Mouse (Mus musculus) cerebellum, adult 2 months (tissue): ENCODE results near the gene Kremen1. TPM values are rescaled to one million over a fixed set of nuclear protein-coding genes. Genes with fewer than 3 reads are reported as not detected.

Experiments
- DNase-seq, 2 experiments: peaks; one replicate each; pipeline ENCODE4 v3.0.0; 2021
- H3K27ac ChIP-seq: fragments of 200-500 bp; 2 replicates; pipeline ENCODE4 v1.5.1; 2012; ENCODE audit warnings: low read length, control low read depth, inconsistent platforms; ENCODE audit not compliant: insufficient read depth
- H3K27me3 ChIP-seq: fragments of 200-500 bp; 2 replicates; pipeline ENCODE4 v1.6.1; 2012; ENCODE audit warnings: inconsistent platforms, mild to moderate bottlenecking, low read length, moderate library complexity; ENCODE audit not compliant: control insufficient read depth, insufficient read depth
- H3K4me1 ChIP-seq: fragments of 200-500 bp; 2 replicates; pipeline ENCODE4 v1.6.1; 2011; ENCODE audit warnings: low read length; ENCODE audit not compliant: control insufficient read depth, insufficient read depth
- H3K4me3 ChIP-seq: fragments of 200-500 bp; replicated peaks from 2 replicates; pipeline ENCODE3; 2011; ENCODE audit warnings: mild to moderate bottlenecking, low read depth, low read length, control low read depth; ENCODE audit not compliant: insufficient read depth
- CTCF ChIP-seq: fragments of 200-500 bp; IDR thresholded peaks from 2 replicates; pipeline ENCODE4 v1.5.1; 2011; ENCODE audit warnings: low read depth, mild to moderate bottlenecking, control low read depth, low read length, moderate library complexity, borderline replicate concordance; ENCODE audit not compliant: insufficient read depth
- POLR2A ChIP-seq: fragments of 200-500 bp; IDR thresholded peaks from 2 replicates; pipeline ENCODE4 v1.6.1; 2011; ENCODE audit warnings: low read length, control low read depth, borderline replicate concordance; ENCODE audit not compliant: insufficient read depth
- WGBS: fragments of 180-500 bp; shearing (Covaris S2); methylation state at CpG from one replicate; pipeline ENCODE4 v1.1.7; 2018; 5-methylcytosine and 5-hydroxymethylcytosine counted together
- polyA plus RNA-seq: library from polyadenylated mRNA; depleted of rRNA; stranded (reverse); fragments of >200 nt; gene quantifications from 2 replicates; pipeline ENCODE4 v1.2.3, GENCODE M21; 2012

Kremen1 gene
- polyA plus RNA-seq, 1 experiment = 8.6 TPM

DNA sequence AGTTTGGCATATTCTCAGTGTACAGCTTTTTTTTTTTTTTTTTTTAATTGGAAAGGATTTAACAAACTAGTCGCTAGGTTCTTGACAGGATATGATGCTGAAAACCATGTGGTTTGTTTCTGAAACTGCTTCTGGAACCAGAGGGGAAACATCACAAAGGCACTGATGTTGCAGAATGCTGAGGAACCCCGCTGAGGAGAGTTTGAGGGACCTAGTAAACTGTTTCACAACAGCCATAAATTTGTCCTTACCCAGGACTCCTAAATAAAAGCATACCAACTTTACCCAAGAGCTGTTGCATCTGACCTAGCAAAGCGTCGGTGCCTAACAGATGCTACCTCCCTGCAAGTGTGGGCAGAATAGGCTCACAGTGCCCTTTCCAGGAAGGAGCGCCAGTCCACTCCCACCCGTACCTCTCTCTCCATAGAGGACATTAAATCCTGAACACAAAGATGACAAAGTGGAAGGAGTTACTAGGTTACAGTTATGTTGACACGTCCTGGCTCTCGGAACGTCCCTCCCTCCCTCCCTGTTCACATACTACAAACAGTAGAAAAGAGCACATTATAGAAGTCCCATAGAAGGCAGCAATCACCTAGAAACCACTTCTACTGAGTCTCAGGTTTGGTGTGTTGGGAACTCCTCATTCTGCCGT lies 1.3 kb downstream of the Kremen1 start:
- 58% methylated on average over 10 of the region's 10 CpGs for WGBS
- no peak for TF ChIP-seq CTCF
- no peak for TF ChIP-seq POLR2A
- 0 out of 2 replicates have a peak, but pooled peaks cover 3% of the 10 kb centered on the region for H3K4me1 ChIP-seq
- H3K27ac ChIP-seq = no peak overlapping the region
- H3K4me3 ChIP-seq = no peak overlapping the region
- no peaks in the 10 kb centered on the region; the same call in 1 of the 2 replicates for H3K27me3 ChIP-seq
- no peak for DNase-seq

DNA sequence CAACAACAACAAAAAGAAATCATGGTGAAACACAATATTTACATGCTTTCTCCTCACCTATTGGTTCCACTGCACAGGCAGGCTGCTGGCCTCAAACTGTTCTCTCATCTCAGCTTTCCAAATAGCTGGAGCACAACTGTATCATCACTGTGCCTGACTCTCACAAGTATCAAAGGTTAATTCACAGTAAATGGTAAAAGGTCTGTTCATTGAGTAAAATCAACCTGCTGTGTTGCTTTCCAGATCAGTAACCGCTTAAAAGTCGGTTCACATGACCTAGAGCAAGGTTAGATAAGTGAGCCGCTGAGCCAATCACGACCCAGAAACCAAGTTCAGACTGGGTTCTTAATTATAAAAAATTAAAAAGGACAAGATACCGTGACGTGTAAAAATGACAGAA lies 3.3 kb downstream of the Kremen1 start:
- no peaks in the 10 kb centered on the region; the same call in 1 of the 2 replicates for H3K27me3 ChIP-seq
- 0 out of 2 replicates have a peak, but pooled peaks cover 3% of the 10 kb centered on the region for H3K4me1 ChIP-seq
- no peak overlapping the region for H3K4me3 ChIP-seq
- no peak for DNase-seq
- no peak overlapping the region for H3K27ac ChIP-seq
- 97% methylated on average over 6 of the region's 6 CpGs for WGBS
- TF ChIP-seq CTCF = no peak
- no peak for TF ChIP-seq POLR2A

DNA sequence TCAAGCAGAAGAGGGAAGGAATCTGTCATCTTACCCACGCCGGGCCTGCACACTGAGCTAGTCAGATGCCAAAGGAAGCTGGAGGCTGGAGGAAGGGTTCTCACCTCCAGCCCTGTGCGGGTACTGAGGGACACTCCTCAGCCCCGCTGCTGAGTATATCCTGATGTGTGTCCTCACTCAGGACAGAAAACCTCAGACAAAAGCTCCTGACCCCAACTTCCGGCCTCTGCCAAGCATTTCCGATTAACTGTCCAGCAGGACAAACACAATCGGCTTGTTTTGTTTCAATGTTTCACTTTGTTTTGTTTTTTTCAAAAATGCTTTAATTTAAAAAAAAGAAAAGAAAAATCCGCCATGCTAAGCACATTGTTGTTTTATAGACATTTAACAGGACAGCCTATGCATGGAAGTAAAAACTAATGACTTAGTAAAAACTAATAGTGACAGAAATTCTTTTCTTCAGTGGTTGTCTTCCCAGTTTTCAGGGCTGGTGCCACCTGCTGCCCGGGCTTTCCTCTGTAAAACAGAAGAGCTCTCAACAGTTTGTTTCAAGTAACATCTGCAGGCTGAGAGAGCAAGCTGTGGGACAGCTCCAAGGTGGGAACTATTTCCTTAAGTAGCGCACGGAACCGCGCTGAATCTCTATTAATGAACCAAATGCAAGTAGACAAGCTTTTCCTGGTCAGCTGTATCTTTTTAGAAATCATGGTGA lies 4.1 kb downstream of the Kremen1 start:
- no peak for DNase-seq
- H3K27ac ChIP-seq = no peak overlapping the region
- TF ChIP-seq CTCF = no peak
- no peak for TF ChIP-seq POLR2A
- H3K4me3 ChIP-seq = no peak overlapping the region
- 0 out of 2 replicates have a peak, but pooled peaks cover 3% of the 10 kb centered on the region for H3K4me1 ChIP-seq
- 83% methylated on average over 13 of the region's 13 CpGs for WGBS
- H3K27me3 ChIP-seq = no peaks in the 10 kb centered on the region; the same call in 1 of the 2 replicates

DNA sequence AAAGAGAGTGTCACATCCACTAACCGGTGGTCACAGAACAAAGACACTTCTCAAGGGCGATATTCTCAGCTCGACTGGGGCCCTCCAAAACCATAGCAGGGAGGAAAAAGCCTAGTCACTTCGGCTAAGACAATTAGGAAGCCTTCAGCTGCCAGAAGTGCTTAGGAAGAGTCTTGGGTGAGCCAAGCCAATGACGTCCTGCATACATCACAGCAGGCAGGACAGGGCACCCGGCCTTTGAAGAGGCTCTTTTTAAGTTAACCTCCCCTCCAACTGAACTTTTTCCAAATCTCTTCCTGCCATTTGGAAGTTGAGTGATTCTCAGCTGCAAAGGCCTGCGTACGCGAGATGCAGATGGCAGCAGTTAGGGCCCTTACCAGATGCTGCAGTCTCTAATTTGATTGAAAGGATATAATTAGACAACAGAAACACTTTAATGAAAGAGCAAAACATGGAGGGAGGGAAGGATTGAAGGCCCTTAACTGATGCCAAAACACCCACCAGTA lies 5.8 kb downstream of the Kremen1 start:
- no peak for DNase-seq
- WGBS = 55% methylated on average over 9 of the region's 9 CpGs
- no peaks in the 10 kb centered on the region for H3K27me3 ChIP-seq

DNA sequence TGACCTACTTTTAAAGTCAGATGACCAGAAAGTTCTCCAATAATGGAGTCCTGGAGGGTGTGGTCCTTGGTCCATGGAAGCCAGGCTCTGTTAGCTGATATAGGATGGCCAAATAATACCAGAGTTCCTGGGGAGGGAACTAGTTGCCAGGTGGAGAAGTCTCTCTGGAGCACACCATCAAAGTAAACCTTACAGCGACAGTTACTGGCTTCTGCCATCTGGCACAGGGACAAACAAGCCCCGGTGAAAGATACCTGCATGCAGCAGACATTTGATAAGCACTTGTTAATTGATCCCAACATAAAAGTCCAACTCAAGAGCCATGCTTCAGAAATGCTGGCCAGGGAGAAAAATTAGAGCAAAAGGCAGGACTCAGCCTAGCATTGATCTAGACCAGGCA lies 7.3 kb downstream of the Kremen1 start:
- no peaks in the 10 kb centered on the region for H3K27me3 ChIP-seq
- no peak overlapping the region for H3K27ac ChIP-seq
- no peak for DNase-seq
- H3K4me3 ChIP-seq = no peak overlapping the region
- H3K4me1 ChIP-seq = no peaks in the 10 kb centered on the region
- TF ChIP-seq CTCF (no peak), POLR2A (no peak)
- 63% methylated on average over 2 of the region's 2 CpGs for WGBS

More for the DNA sequence above, 5.8 kb downstream of the Kremen1 start:
- no peak overlapping the region for H3K4me3 ChIP-seq
- no peak overlapping the region for H3K27ac ChIP-seq
- no peaks in the 10 kb centered on the region for H3K4me1 ChIP-seq
- TF ChIP-seq POLR2A (no peak), CTCF (no peak)

DNA sequence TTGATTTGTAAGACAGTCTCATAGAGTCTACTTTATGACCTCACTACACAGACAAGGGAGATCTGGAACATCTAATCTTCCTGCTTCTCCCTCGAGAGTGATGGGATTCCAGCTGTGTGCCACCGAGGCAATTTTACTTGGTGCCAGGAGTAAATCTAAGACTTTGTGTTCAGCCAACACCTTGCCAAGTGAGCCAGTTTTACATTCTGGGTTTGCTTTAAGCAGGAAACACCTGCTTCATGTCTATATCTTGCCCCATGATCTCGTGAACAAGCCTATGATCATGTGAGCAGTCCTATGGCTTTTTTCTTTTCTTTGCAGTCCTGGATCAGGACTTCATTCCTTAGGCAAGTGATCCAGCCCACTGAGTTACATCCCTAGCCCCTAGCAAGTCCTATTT lies 7.8 kb downstream of the Kremen1 start:
- DNase-seq = no peak
- Histone ChIP-seq H3K4me1 (no peaks in the 10 kb centered on the region), H3K27ac (no peak overlapping the region), H3K4me3 (no peak overlapping the region), H3K27me3 (no peaks in the 10 kb centered on the region)
- 38% methylated on average over 3 of the region's 3 CpGs for WGBS
- TF ChIP-seq CTCF (no peak), POLR2A (no peak)

DNA sequence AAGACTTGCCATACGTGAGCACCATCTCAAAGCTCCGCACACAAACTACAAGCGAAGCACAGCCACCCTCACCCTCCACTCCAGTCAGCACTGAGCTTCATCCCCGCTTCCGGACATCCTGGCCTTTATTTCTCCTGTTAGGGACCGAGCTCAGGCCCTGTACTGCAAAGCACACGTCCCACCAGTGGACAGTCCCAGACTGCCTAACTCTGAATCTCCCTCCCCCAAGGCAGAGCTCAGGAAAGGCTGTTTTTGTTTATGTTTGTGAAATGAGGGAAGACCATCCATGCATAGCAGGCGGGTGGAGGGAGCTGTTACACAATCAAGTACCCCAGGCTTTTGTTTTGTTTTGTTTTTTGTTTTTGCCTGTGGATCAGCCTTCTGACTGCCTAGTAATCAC lies 8.6 kb downstream of the Kremen1 start:
- WGBS = 90% methylated on average over 8 of the region's 8 CpGs
- Histone ChIP-seq H3K4me3 (no peak overlapping the region), H3K27ac (no peak overlapping the region), H3K27me3 (no peaks in the 10 kb centered on the region), H3K4me1 (no peaks in the 10 kb centered on the region)
- DNase-seq = no peak
- TF ChIP-seq CTCF (no peak), POLR2A (no peak)

DNA sequence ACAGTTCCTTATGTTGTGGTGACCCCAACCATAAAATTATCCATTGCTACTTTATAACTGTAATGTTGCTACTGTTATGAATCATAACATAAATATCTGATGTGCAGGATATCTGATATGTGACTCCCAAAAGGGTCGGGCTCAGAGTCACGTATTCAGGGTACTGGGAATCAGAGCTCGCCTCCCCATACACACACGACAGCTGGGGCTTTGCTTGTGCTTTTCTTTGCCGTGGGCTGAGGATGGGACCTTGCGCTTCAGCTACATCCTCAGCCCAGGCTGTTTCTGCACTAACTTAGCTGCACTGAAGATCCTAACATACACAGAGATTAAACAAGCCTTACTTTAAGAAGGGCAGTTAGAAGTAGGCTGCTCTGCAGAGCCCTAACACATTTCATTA lies 10.2 kb downstream of the Kremen1 start:
- Histone ChIP-seq H3K4me3 (no peak overlapping the region), H3K27me3 (no peaks in the 10 kb centered on the region), H3K4me1 (no peaks in the 10 kb centered on the region), H3K27ac (no peak overlapping the region)
- TF ChIP-seq CTCF (no peak), POLR2A (no peak)
- 74% methylated on average over 6 of the region's 6 CpGs for WGBS
- no peak for DNase-seq

DNA sequence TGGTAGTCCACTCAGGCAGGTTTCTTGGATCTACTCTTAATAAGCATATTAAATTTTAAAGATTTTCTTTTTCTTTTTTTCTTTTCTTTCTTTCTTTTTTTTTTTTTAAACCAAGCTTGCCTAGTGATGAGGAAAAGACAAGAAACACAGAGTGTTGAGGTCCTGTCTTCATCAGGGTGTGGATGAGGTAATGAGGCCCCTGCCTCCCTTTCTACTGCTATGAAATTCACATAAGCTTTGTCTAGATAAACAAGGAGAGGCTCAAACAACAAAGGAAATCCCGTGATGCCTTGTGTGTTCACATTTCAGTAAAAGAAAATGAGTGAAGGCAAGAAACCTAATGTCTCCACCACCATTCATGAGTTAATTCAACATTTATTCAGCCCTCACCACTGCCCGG lies 13.2 kb downstream of the Kremen1 start:
- no peak for DNase-seq
- no peak overlapping the region for H3K27ac ChIP-seq
- H3K27me3 ChIP-seq = no peaks in the 10 kb centered on the region
- 52% methylated on average over 2 of the region's 2 CpGs for WGBS
- no peaks in the 10 kb centered on the region for H3K4me1 ChIP-seq
- no peak overlapping the region for H3K4me3 ChIP-seq
- no peak for TF ChIP-seq CTCF
- TF ChIP-seq POLR2A = no peak
